Mouse (Mus musculus): ENCODE results near the gene Card9. TPM values are rescaled to one million over a fixed set of nuclear protein-coding genes. Genes with fewer than 3 reads are reported as not detected.
"Not testable (repeated sequence)": the region's sequence is repeated elsewhere in the genome, so short reads cannot be mapped to it uniquely, and the experiment has no call there.

Gene Card9
- polyA plus RNA-seq, 1 experiment from 2014 or later: 0.26 TPM

DNA sequence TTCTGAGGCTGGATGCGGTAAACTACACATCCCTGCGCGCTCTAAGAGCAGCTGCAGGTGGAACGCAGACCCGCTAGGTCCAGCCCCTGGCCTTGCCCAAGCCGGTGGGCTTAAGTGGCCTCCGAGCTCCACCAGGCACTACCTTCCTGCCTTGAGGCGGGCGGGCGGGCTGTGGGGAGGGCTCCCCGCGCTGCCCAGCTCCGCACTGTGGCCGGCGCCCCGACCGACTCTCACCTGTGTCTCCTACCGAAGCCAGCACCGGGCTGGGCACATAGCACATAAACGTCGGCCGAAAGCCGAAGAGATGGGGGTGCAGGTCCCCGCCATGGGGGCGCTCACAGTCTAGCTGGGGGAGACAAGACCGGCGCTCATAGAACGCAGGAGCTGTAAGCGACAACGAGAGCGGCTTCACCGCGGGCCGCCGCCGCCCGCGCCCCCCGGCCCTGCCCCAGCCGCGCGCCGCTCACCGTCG lies 28.0 kb upstream of the Card9 start:
- TF ChIP-seq CTCF (IDR thresholded peaks at IDR 0.05; ENCODE audit: low read depth): no peak
- Histone ChIP-seq H3K36me3 (ENCODE audit: control insufficient read depth, insufficient read depth) (peaks cover 67% of the 10 kb centered on the region), H3K9ac (ENCODE audit: low read depth, low read length) (peak overlapping the region; percentile 89), H3K27ac (ENCODE audit: low read depth, low read length) (peak overlapping the region; percentile 70; the same call in 1 of the 2 replicates), H3K4me1 (replicated peaks; ENCODE audit: control insufficient read depth, insufficient read depth, low read length) (no peaks in the 10 kb centered on the region), H3K27me3 (replicated peaks; ENCODE audit: control insufficient read depth, insufficient read depth, low read length) (no peaks in the 10 kb centered on the region), H3K4me3 (ENCODE audit: low read depth, low read length) (peak overlapping the region; percentile 96), H3K9me3 (ENCODE audit: control insufficient read depth) (no peaks in the 10 kb centered on the region), H3K4me2 (replicated peaks; ENCODE audit: low read depth) (peak overlapping the region; percentile 94)
- under 1% methylated on average over 45 of the region's 45 CpGs for WGBS
- ATAC-seq: peak; percentile 62

- Histone ChIP-seq H3K4me3 (ENCODE audit: low read depth, low read length) (no peak overlapping the region), H3K4me1 (replicated peaks; ENCODE audit: control insufficient read depth, insufficient read depth, low read length) (no peaks in the 10 kb centered on the region), H3K27me3 (replicated peaks; ENCODE audit: control insufficient read depth, insufficient read depth, low read length) (no peaks in the 10 kb centered on the region), H3K4me2 (replicated peaks; ENCODE audit: low read depth) (peak overlapping the region; percentile 94; the same call in 1 of the 2 replicates), H3K27ac (ENCODE audit: low read depth, low read length) (no peak overlapping the region), H3K36me3 (ENCODE audit: control insufficient read depth, insufficient read depth) (peaks cover 67% of the 10 kb centered on the region), H3K9me3 (ENCODE audit: control insufficient read depth) (no peaks in the 10 kb centered on the region), H3K9ac (ENCODE audit: low read depth, low read length) (peak overlapping the region; percentile 89; the same call in 1 of the 2 replicates)
- no peak for ATAC-seq
- no peak for TF ChIP-seq CTCF (IDR thresholded peaks at IDR 0.05; ENCODE audit: low read depth)
- 76% methylated on average over 3 of the region's 3 CpGs for WGBS
Measured at GRCm38 (mm10) chr2:26387713-26388112, 27.0 kb upstream of the Card9 start.

DNA sequence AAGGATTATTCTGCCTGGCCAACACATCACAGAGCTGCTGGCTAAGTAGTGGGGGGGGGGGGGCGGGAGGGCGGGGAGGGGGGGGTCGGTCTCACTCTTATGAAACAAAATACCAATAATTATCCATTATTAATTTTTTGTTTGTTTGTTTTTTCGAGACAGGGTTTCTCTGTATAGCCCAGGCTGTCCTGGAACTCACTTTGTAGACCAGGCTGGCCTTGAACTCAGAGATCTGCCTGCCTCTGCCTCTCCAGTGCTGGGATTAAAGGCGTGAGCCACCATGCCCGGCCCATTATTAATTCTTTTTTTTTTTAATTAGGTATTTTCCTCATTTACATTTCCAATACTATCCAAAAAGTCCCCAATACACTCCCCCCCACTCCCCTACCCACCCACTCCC lies 20.2 kb upstream of the Card9 start:
- Histone ChIP-seq H3K9ac (ENCODE audit: low read depth, low read length) (0 out of 2 replicates have a peak overlapping the region, but pooled peaks have one; percentile 51), H3K36me3 (ENCODE audit: control insufficient read depth, insufficient read depth) (peaks cover 48% of the 10 kb centered on the region), H3K4me2 (replicated peaks; ENCODE audit: low read depth) (peak overlapping the region; percentile 79), H3K4me3 (ENCODE audit: low read depth, low read length) (peak overlapping the region; percentile 61)
- WGBS: 29% methylated on average over 6 of the region's 6 CpGs
- H3K9me3 ChIP-seq (ENCODE audit: control insufficient read depth); H3K27me3 ChIP-seq (replicated peaks; ENCODE audit: control insufficient read depth, insufficient read depth, low read length); H3K27ac ChIP-seq (ENCODE audit: low read depth, low read length); H3K4me1 ChIP-seq (replicated peaks; ENCODE audit: control insufficient read depth, insufficient read depth, low read length): not testable (repeated sequence)
- 0 out of 2 replicates have a peak, but pooled peaks have one; percentile 2 for ATAC-seq

DNA sequence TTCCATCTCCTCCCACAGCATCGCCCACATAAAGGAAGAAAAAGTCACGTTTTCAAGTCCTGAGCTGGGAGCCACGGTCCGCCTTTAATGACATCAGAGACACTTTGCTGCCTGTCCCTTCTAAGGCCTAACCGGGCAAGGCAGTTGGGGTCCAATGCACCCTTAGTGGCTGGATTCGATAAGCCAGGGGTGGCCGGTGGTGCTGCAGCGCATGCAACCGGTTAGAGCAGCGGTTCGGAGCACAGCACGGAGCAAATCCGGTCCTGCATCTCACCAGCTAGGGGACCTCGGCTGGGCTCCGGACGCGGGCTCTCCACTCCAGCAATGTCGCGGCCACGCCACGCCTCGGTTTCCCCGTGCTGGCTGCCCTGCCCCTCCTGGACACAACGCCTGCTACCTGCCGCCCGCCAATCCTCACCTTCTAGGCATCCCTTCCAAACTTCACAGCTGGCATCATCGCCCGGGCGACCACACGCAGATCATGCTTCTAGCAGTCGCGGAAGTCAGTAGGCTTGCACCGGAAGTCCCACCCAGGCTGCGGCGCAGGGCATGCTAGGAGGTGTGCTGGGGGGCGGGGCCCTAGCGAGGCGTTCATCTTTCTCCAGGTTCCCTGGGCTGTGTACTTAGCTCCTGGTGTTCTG lies 19.5 kb upstream of the Card9 start, which contains the start of gene Snapc4:
Gene Snapc4 (minus strand): TSS at position 523 of the 641 bp plus-strand sequence.
- peak; percentile 83 for ATAC-seq

GRCm38 (mm10) chr2:26372396-26372795 lies 11.7 kb upstream of the Card9 start:
- TF ChIP-seq CTCF (IDR thresholded peaks at IDR 0.05; ENCODE audit: low read depth): no peak
- Histone ChIP-seq H3K27ac (ENCODE audit: low read depth, low read length) (no peak overlapping the region; the same call in 1 of the 2 replicates), H3K9ac (ENCODE audit: low read depth, low read length) (no peak overlapping the region), H3K27me3 (replicated peaks; ENCODE audit: control insufficient read depth, insufficient read depth, low read length) (no peaks in the 10 kb centered on the region), H3K36me3 (ENCODE audit: control insufficient read depth, insufficient read depth) (peaks cover 79% of the 10 kb centered on the region), H3K4me1 (replicated peaks; ENCODE audit: control insufficient read depth, insufficient read depth, low read length) (no peaks in the 10 kb centered on the region), H3K9me3 (ENCODE audit: control insufficient read depth) (no peaks in the 10 kb centered on the region), H3K4me2 (replicated peaks; ENCODE audit: low read depth) (no peak overlapping the region), H3K4me3 (ENCODE audit: low read depth, low read length) (no peak overlapping the region)
- ATAC-seq: no peak
- 96% methylated on average over 8 of the region's 8 CpGs for WGBS

More for the DNA sequence above, 19.5 kb upstream of the Card9 start, which contains the start of gene Snapc4:
- H3K4me2 ChIP-seq (replicated peaks; ENCODE audit: low read depth): peak within 1 kb of the TSS; percentile 79
- no peak within 1 kb of the TSS for H3K27ac ChIP-seq (ENCODE audit: low read depth, low read length)
- H3K4me1 ChIP-seq (replicated peaks; ENCODE audit: control insufficient read depth, insufficient read depth, low read length): no peaks in the 10 kb centered on the region
- H3K9ac ChIP-seq (ENCODE audit: low read depth, low read length): peak within 1 kb of the TSS; percentile 51
- H3K27me3 ChIP-seq (replicated peaks; ENCODE audit: control insufficient read depth, insufficient read depth, low read length): no peaks in the 10 kb centered on the region
- no peaks in the 10 kb centered on the region for H3K9me3 ChIP-seq (ENCODE audit: control insufficient read depth)
- H3K4me3 ChIP-seq (ENCODE audit: low read depth, low read length): peak within 1 kb of the TSS; percentile 61
- no peak; the same call in 1 of the 2 replicates for TF ChIP-seq CTCF (IDR thresholded peaks at IDR 0.05; ENCODE audit: low read depth)
- H3K36me3 ChIP-seq (ENCODE audit: control insufficient read depth, insufficient read depth): peaks cover 47% of the 10 kb centered on the region
- WGBS: under 1% methylated on average over 38 of the region's 38 CpGs

DNA sequence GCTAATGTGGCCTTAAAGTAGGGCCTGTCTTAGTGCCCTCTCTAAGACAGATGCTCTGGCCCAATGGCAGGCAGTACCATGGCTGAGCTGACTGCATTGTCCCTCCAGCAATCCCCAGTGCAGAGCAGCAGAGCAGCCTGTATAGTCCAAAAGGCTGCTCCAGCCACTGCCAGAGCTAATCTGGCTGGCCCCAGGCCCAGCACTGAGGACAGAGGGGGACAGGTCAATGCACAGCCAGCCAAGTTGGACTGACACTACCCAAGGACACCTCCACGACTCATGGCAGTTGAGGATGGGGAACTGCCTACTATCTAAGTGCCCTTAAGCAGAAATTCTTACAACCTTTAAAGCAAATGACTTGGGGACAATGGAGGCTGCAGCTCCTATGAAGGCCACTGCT lies 7.9 kb upstream of the Card9 start:
- H3K4me2 ChIP-seq (replicated peaks; ENCODE audit: low read depth): no peak overlapping the region
- H3K9ac ChIP-seq (ENCODE audit: low read depth, low read length): no peak overlapping the region
- H3K9me3 ChIP-seq (ENCODE audit: control insufficient read depth): no peaks in the 10 kb centered on the region
- peaks cover 75% of the 10 kb centered on the region for H3K36me3 ChIP-seq (ENCODE audit: control insufficient read depth, insufficient read depth)
- H3K27ac ChIP-seq (ENCODE audit: low read depth, low read length): no peak overlapping the region
- H3K4me1 ChIP-seq (replicated peaks; ENCODE audit: control insufficient read depth, insufficient read depth, low read length): no peaks in the 10 kb centered on the region
- no peak overlapping the region for H3K4me3 ChIP-seq (ENCODE audit: low read depth, low read length)
- no peak for ATAC-seq
- TF ChIP-seq CTCF (IDR thresholded peaks at IDR 0.05; ENCODE audit: low read depth): no peak
- no peaks in the 10 kb centered on the region for H3K27me3 ChIP-seq (replicated peaks; ENCODE audit: control insufficient read depth, insufficient read depth, low read length)
- 91% methylated on average over 1 of the region's 1 CpGs for WGBS

All from intestine, postnatal 0 days (tissue).